Mouse (Mus musculus) midbrain, postnatal 0 days (tissue): ENCODE results near the gene Dnajc4. TPM values are rescaled to one million over a fixed set of nuclear protein-coding genes. Genes with fewer than 3 reads are reported as not detected.

Experiments
- ATAC-seq: fragments of 200-750 bp; cut with Nextera tagmentation; 2 replicates; pipeline ENCODE4 v1.8.0; 2017; ENCODE audit warnings: moderate number of reproducible peaks, mild to moderate bottlenecking, moderate TSS enrichment, moderate library complexity; ENCODE audit not compliant: low FRiP score
- DNase-seq: peaks from one replicate; pipeline ENCODE4 v3.0.0-alpha.2; 2015; ENCODE audit warnings: low spot score
- H3K27ac ChIP-seq: fragments of 300-500 bp; sonication (generic); 2 replicates; pipeline ENCODE4 v1.5.1; 2014; ENCODE audit warnings: low read depth, mild to moderate bottlenecking, low read length, mixed read lengths
- H3K27me3 ChIP-seq: fragments of 300-500 bp; sonication (generic); 2 replicates; pipeline ENCODE4 v1.6.1; 2014; ENCODE audit warnings: low read length, control low read depth, mixed read lengths; ENCODE audit not compliant: insufficient read depth
- H3K36me3 ChIP-seq: fragments of 300-500 bp; sonication (generic); 2 replicates; pipeline ENCODE4 v1.6.1; 2014; ENCODE audit warnings: low read length, control low read depth, mixed read lengths; ENCODE audit not compliant: insufficient read depth
- H3K4me1 ChIP-seq: fragments of 300-500 bp; sonication (generic); 2 replicates; pipeline ENCODE4 v1.6.1; 2014; ENCODE audit warnings: mild to moderate bottlenecking, control low read depth, antibody characterized with exemption, low read length, mixed read lengths; ENCODE audit not compliant: insufficient read depth
- H3K4me2 ChIP-seq: fragments of 300-500 bp; sonication (generic); 2 replicates; pipeline ENCODE4 v1.6.1; 2014; ENCODE audit warnings: low read depth, mild to moderate bottlenecking, low read length, mixed read lengths; ENCODE audit not compliant: poor library complexity, severe bottlenecking
- H3K4me3 ChIP-seq: fragments of 300-500 bp; sonication (generic); 2 replicates; pipeline ENCODE4 v1.5.1; 2014; ENCODE audit warnings: low read depth, mild to moderate bottlenecking, low read length, moderate library complexity
- H3K9ac ChIP-seq: fragments of 300-500 bp; sonication (generic); replicated peaks from 2 replicates; pipeline ENCODE4 v1.6.1; 2014; ENCODE audit warnings: mild to moderate bottlenecking, low read length, moderate library complexity, mixed read lengths; ENCODE audit not compliant: poor library complexity, severe bottlenecking
- H3K9me3 ChIP-seq: fragments of 300-500 bp; sonication (generic); 2 replicates; pipeline ENCODE4 v1.6.1; 2016; ENCODE audit warnings: low read length, control low read depth
- CTCF ChIP-seq: IDR thresholded peaks from 2 replicates; pipeline ENCODE4 v1.5.1; 2016; ENCODE audit warnings: antibody characterized with exemption, mild to moderate bottlenecking
- WGBS: fragments of 180-500 bp; shearing (Covaris S2); extraction: QIAGEN DNeasy Blood & Tissue Kit; methylation state at CpG from one replicate; pipeline ENCODE4 v1.1.7; 2014; 5-methylcytosine and 5-hydroxymethylcytosine counted together
- polyA plus RNA-seq: library from polyadenylated mRNA; unstranded; fragments of >200 nt; fragmentation: Nextera tagmentation; extraction: Ambion mirVana; gene quantifications from 2 replicates; pipeline ENCODE4 v1.2.1, GENCODE M21; 2015
- total RNA-seq: library from RNA; depleted of rRNA; stranded (reverse); fragments of >200 nt; gene quantifications from 2 replicates; pipeline ENCODE4 v1.2.3, GENCODE M21; 2014

The Dnajc4 gene
- total and polyA plus RNA-seq, 2 experiments from 2014 or later, result 21.6 to 31.2 TPM

DNA sequence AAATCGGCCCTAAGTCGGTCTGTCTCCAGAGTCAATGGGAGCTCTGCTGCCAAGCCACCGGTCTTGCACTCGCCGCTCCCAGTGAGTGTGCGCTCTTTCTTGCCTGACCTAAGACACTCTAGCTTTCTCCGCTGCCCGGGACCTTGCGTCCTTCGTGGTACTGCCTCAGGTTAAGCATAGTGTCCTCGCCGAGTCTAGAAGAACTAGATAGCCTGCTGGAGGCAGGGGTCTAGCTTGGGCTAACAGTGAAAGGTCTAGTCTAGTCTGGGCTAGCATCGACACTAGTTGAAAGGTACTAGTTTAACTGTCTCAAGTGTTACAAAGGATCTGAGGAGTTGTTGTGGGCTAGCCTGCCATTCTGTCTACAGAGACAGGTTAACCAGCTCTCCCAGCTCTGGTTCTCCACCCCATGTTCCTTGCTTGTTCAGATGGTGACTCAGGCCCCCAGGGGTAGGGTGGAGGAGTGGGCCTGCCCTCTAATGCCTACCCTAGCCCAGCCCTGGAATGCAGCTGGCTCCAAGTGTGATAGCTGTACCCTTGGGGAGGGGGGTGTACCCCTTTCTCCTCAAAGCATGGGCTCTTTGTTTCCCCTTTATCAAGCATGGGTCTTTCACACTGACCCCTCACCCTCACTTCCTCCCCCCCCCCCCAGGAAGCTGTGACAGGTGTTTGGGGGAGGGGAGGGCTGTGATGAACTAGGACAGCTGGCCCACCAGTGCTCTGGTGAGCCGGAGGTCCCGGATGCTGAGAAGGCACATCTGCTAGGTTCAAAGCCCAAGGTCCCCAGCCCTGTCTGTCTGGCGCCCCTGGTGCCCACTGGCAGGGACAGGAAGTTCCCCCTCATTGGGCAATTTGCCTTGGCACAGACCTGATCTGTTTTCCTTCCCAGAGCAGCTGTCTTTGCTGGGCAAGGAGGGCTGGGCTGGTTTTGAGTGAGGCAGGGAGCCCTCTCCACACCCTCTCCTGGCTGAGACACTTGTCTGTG is 16.5 kb downstream of the Dnajc4 start, which contains the start of gene Plcb3:
Plcb3 (minus strand) TSS at position 934 of the 985 bp plus-strand sequence.
- WGBS, result under 1% methylated on average over 16 of the region's 16 CpGs
- Histone ChIP-seq H3K4me1 (peaks cover 19% of the 10 kb centered on the region; the same call in 1 of the 2 replicates), H3K36me3 (peaks cover 13% of the 10 kb centered on the region), H3K27ac (peak within 1 kb of the TSS; percentile 85), H3K4me2 (peak within 1 kb of the TSS; percentile 95), H3K27me3 (peaks cover under 1% of the 10 kb centered on the region; the same call in 1 of the 2 replicates), H3K4me3 (peak within 1 kb of the TSS; percentile 62), H3K9ac (peak within 1 kb of the TSS; percentile 72), H3K9me3 (no peaks in the 10 kb centered on the region)
- DNase-seq, result peak; percentile 96
- peak; percentile 67 for TF ChIP-seq CTCF
- no peak for ATAC-seq

DNA sequence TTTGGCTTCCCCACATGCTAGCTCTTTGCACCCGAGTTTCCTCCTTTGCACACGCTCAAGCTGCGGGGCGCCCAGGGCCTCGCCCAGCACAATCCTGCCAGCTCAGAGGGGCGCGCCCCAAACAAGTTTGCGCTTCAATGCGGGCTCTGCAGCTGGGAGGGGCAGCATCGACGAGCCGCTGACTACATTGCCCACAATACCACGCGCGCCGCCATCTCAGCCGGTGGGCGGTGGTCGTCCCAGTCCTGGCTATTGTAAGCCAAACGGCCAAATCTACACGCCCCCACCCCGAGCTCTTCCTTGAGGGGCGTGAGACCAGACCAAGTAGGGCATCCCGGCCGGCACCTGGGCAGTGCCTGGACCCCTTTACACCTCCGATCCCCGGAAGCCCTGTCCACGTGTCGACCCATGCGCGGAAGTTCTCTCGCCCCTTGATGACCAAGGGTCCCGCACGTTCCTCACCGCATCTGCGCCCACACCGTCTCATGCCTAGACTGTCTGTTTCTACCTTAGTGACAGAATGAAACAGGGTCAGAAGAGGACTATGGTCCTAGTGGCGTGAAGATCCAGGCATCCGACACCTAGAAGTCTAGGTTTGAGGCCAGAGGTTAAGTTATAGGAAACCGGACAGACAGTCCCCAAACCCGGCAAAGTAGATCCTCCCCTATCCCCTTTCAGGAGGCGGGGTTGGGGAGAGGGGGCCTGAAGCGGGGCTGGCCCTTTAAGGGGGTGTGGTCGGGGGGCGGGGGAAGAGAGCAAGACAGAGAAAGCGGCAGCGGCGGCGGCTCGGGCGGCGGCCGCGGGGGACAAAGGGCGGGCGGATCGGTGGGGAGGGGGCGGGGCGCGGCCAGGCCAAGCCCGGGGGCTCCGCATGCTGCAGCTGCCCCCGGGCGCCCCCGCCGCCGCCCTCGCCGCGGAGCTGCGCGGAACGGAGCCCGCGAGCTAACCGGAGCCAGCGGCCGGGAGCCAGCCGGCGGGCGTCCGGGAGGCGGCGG is 17.9 kb downstream of the Dnajc4 start, which contains the start of gene Ppp1r14b:
Ppp1r14b (plus strand) TSS at position 758 of the 995 bp plus-strand sequence.
- peak within 1 kb of the TSS; percentile 95 for H3K4me2 ChIP-seq
- no peak for TF ChIP-seq CTCF
- peak within 1 kb of the TSS; percentile 62 for H3K4me3 ChIP-seq
- H3K27me3 ChIP-seq, result peaks cover 11% of the 10 kb centered on the region
- peak within 1 kb of the TSS; percentile 72 for H3K9ac ChIP-seq
- WGBS, result under 1% methylated on average over 63 of the region's 84 CpGs
- H3K4me1 ChIP-seq, result peaks cover 19% of the 10 kb centered on the region; the same call in 1 of the 2 replicates
- H3K9me3 ChIP-seq, result no peaks in the 10 kb centered on the region
- DNase-seq, result peak; percentile 82
- peaks cover 13% of the 10 kb centered on the region for H3K36me3 ChIP-seq
- H3K27ac ChIP-seq, result peak within 1 kb of the TSS; percentile 85
- peak; percentile 52 for ATAC-seq

DNA sequence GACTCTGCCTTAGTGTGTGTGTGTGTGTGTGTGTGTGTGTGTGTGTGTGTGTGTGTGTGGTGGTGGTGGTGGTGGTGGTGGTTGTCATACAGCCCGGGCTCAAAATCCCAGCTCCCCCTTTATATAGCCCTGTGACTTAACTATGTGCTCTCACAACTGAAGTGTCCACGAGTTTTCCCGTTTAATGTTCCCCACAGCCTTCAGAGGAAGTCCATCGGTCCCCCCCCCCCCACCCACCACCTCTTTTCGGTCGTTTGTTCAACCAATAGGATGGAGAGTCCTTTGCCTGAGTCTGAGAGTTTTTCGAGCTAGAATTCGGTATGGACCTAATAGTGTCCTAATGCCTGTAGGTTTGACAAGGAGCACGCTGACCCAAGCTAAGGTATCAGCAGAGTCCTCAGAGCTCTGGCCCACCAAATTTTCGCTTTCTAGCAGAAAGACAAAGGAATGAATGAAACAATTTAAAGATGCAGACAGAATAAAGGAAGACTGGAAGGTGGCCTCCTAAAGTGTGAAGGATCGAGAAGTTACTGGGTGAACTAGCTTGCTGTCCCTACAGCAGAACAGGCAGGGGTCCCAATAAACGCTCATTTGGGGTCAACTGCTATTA is 18.7 kb downstream of the Dnajc4 start:
- no peak for TF ChIP-seq CTCF
- Histone ChIP-seq H3K9ac (peak overlapping the region; percentile 72; the same call in 1 of the 2 replicates), H3K4me1 (peaks cover 14% of the 10 kb centered on the region; the same call in 1 of the 2 replicates), H3K36me3 (peaks cover 13% of the 10 kb centered on the region), H3K4me2 (peak overlapping the region; percentile 95), H3K4me3 (peak overlapping the region; percentile 62), H3K27me3 (peaks cover 11% of the 10 kb centered on the region), H3K9me3 (no peaks in the 10 kb centered on the region), H3K27ac (peak overlapping the region; percentile 85)
- DNase-seq (no peak), ATAC-seq (no peak)
- 34% methylated on average over 12 of the region's 12 CpGs for WGBS

DNA sequence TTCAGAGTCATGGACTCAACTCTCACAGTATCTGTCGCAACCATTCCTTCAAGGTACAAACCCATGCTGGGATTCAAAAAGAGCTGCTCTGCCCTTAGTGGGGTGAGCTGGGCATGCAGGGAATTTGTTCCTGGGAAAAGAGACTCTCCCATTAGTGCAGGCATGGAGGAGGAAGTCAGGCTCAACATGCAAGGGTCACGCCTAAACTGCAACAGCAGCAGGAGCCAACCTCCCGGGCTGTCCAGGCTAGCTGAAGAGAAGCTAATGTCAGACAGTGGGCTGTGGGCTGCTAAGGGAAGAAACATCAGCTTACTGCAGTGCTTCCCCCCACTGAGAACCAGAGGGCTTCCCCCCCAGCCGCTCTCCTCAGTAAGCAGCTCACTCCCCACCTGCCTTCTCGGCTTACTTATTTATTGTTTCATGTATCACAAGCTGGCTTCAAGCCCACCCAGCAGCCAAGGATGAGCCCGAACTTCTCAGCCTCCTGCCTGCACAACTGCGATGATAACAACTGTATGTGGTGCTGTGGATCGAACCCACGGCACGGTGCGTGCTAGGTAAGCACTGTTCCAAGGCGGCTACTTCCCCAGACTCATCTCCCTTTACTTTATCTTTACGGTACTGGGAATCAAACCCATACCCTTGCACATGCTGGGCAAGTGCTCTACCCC is 20.0 kb downstream of the Dnajc4 start:
- WGBS, result 82% methylated on average over 13 of the region's 13 CpGs
- H3K4me1 ChIP-seq, result peaks cover 6% of the 10 kb centered on the region; the same call in 1 of the 2 replicates
- no peak for DNase-seq
- no peak overlapping the region for H3K27ac ChIP-seq
- ATAC-seq, result no peak
- peaks cover 11% of the 10 kb centered on the region for H3K27me3 ChIP-seq
- H3K4me3 ChIP-seq, result no peak overlapping the region
- no peak overlapping the region for H3K4me2 ChIP-seq
- no peaks in the 10 kb centered on the region for H3K9me3 ChIP-seq
- H3K36me3 ChIP-seq, result peaks cover 3% of the 10 kb centered on the region
- TF ChIP-seq CTCF, result no peak
- H3K9ac ChIP-seq, result no peak overlapping the region

DNA sequence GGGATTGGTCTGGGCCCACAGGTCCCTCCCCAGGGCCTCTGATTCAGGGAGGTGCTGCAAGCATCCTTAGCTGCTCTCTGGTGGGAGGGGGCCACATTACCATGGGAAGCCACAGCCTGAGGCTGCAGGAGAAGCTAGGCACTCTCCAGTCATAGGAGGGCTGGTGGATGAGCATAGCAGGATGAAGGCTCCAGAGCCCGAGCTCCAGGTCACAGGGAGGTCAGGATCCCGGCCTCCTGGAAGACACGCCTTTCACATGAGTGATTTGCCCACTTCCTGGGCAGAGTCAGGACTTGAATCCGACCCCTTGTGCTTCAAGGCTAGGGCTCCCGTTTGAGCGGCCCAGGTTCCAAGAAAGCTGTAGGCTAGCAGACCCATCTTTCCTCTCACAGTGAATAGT is 20.7 kb downstream of the Dnajc4 start:
- Histone ChIP-seq H3K9ac (no peak overlapping the region), H3K4me1 (peaks cover 5% of the 10 kb centered on the region; the same call in 1 of the 2 replicates), H3K36me3 (no peaks in the 10 kb centered on the region), H3K9me3 (no peaks in the 10 kb centered on the region), H3K27me3 (peaks cover 11% of the 10 kb centered on the region), H3K27ac (no peak overlapping the region), H3K4me3 (no peak overlapping the region), H3K4me2 (no peak overlapping the region)
- no peak for ATAC-seq
- DNase-seq, result no peak
- TF ChIP-seq CTCF, result no peak
- 54% methylated on average over 6 of the region's 6 CpGs for WGBS
